Mouse (Mus musculus) frontal cortex, adult 2 months (tissue): ENCODE results near the gene H2afx. TPM values are rescaled to one million over a fixed set of nuclear protein-coding genes. Genes with fewer than 3 reads are reported as not detected.
"Not testable (repeated sequence)": the region's sequence is repeated elsewhere in the genome, so short reads cannot be mapped to it uniquely, and the experiment has no call there.

Source experiments
- DNase-seq, 2 experiments: peaks; one replicate each; pipeline ENCODE4 v3.0.0; 2022; ENCODE audit warnings: low spot score in 1 of 2; ENCODE audit errors: extremely low spot score in 1 of 2
- polyA plus RNA-seq: library from polyadenylated mRNA; depleted of rRNA; stranded (reverse); fragments of >200 nt; gene quantifications from 2 replicates; pipeline ENCODE4 v1.2.3, GENCODE M21; 2012

Gene H2afx
- polyA plus RNA-seq, 1 experiment: 65.4 TPM

DNA sequence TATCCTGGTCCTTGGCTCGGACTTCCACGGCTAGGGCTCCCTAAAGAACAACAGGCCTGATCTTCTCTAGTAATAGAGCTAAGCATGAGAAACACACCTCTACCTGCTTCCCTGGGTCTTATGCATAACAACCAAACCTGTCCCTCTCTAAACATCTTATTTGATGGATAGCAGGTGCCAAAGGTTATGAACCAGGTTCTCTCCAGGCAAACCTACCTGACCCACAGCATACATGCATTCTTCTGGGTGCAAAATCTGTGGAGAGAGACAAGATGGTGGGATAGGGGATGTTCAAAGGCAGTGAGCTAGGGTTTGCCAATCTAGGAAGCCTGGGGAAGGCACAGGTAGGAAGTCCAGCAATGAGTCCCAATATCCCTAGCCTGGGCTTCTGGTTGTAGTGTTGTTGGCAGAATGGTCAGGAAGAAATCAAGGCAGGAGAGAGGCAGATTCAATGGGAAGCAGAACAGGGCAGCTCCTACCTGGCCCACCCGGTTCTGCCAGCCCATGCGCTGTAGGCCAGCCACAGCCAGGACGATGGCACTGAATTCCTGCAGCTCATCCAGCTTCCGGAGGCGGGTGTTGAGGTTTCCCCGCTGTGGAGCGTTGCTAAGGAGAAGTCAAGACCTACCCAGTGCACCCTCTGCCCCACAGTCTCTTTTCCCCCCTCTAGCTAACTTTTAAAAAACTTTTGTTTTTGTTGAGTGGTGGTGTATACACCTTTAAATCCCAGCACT is 3.1 kb downstream of the H2afx start:
- no peak for DNase-seq

DNA sequence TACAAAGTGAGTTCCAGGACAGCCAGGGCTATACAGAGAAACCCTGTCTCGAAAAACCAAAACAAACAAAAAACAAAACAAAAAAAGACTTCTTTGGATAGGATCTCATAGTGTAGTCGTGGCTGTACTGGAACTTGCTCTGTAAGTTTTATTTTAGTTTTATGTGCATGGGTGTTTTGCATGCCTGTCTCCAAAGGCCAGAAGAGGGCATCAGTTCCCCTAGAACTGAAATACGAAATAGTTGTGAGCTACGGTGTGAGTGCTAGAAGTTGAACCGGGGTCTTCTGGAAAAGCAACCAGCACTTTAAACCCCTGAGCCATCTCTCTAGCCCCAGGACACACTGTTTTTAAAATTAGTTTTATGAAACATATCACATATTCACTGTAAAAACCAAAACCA is 4.1 kb downstream of the H2afx start:
- DNase-seq: no peak

DNA sequence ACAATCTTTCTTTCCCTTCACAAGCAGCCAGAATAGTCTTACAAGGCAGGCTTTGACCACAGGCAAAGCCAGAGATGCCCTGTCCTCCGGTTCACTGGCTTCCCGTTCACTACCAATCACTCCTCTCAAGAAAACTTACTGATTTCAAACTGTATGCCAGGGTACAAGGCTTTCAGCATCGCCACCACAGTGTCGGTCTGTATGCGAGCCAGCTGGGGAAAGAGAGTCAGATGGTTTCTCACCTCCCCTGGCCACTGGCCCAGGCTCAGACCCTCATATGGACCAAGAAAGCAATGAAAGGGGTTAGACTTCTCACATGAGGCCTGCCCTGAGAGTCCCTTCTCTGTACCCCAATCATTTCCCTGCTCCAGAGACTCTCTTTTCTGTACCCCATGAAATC is 7.0 kb downstream of the H2afx start:
- no peak for DNase-seq

DNA sequence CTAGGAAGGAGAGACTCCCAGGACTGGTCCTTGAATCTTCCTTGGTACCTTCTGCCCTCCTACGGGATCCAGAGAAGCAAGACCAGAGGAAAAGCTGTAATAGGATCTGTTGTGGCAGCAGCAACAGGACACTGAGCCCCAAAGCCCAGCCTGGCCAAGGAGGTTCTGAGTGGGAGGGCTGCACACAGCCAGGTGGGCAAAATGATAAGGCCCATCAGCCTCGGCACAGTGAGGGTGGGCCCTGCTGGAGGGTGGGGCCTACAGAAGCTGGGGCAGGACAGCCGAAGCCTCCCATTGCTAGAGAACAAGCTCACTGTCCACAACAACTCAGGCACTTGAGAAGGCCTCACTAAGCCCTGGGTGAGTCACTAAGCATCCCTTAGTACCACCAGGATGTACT is 7.7 kb downstream of the H2afx start:
- DNase-seq: no peak

DNA sequence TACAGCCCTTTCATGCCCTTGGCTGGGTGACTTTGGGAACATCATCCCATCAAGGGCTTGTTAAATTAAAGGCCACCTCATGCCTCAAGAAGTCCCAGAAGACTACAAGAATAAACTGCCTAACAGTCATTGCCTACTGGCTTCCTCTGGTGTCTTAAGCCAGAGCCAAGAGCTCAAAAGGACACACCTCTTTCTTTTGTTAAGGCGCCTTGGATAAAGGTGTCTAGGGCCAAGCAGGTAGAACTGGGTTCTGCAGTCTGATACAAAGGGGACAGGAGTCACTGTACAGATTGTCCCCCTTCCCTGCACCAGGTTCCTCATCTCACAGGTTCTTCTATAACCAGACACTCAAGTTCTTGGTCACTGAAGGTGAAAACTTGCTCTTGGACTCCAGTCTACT is 8.1 kb downstream of the H2afx start:
- DNase-seq: no peak

DNA sequence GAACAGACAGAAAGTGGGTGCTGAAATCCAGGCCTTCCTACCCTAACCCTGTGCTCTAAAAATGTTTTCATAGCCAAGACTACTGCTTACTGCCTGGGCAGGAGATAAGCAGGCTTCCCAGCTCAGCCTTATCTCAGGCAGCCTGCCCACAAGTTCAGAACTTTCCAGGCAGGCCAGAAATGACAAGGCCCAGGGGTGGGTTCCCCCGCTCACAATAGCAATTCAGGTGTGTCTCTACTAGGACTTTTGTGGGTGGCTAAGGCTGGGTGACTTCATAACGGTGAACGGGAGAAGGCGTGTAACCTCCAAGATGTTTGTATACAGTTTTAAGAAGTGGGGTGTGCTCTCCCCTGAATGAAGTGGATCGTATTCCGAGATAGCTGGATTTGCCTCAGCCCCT is 8.8 kb downstream of the H2afx start:
- no peak for DNase-seq

DNA sequence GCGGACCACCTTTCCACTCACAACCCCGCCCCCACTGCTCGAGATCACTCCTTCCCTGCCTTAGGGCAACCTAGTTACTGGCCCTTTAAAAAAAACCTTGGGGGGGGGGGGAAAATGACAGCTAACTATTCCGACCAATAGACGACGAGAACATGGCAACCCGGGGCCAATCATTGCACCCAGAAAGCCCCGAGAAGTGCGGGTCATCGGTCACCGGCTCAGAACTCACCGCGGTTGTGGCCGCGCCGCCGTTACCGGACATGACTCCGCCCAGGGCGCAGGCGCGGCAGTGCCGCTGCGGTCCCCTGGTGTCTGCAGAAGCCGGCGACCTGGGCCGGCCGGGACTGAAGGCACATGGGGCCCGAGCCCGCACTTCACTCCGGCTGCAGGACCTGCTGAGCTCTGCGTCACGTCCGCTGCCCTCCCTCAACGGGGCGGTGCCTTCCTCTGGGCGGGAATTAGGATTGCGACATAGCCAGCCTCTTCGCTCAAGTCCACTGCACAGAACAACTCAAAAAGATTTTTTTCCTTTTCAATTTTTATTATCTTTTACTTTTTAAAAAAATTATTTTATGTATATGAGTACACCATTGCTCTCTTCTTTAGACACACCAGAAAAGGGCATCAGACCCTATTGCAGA is 9.4 kb downstream of the H2afx start, which contains the start of gene Hmbs:
Hmbs (minus strand) TSS at position 448 of the 641 bp plus-strand sequence.
- peak; percentile 75 to 89 for DNase-seq

DNA sequence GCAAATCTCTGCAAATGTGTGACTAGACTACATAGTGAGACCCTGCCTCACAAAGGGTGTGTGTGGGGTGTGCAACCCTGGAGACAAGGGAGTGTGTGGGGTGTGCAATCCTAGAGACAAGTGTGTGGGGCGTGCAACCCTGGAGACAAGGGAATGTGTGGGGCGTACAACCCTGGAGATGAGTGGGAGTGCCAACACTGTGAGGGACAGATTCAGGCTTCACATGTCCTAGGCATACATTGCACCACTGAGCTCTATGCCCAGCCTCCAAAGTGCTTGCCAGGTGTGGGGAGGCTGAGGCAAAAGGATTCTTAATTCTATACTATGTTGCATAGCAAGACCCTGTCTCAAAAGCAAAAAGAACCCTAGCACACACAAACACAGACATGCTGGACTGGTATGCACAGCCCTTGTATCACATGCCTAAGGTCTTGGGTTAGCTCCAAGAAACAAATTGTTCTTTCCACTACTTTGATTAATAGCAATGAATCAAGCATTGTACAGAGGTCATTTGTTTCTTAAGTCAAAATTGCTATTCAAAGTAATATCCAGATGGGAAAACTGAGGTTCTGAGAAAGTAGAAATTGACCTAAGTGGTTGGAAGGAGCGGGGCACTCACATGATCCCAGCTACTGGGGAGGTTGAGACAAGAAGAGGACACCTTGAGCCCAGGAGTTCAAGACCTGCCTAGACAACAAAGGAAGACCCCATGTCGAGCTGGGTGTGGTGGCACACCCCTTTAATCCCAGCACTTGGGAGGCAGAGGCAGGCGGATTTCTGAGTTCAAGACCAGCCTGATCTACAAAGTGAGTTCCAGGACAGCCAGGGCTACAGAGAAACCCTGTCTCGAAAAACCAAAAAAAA is 11.3 kb downstream of the H2afx start:
- peak in 1 of 2 experiments; percentile 26 for DNase-seq

DNA sequence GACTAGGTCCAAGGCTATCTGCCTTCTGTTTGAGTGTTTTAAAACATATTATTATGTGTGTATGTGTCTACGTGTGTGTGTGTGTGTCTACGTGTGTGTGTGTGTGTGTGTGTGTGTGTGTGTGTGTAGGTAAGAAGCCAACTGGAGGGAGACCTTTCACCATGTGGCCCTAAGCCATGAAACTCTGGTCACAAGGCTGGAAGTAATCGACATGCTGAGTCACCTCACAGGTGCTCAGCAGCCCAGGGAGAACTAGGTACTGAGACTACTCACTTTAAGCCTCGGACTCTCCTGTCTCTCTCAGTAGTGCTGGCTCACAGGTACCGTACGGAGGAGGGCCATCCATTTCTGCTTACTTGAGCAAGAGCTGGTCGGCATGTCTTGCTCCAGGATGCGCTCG is 12.7 kb downstream of the H2afx start:
- DNase-seq: no peak

DNA sequence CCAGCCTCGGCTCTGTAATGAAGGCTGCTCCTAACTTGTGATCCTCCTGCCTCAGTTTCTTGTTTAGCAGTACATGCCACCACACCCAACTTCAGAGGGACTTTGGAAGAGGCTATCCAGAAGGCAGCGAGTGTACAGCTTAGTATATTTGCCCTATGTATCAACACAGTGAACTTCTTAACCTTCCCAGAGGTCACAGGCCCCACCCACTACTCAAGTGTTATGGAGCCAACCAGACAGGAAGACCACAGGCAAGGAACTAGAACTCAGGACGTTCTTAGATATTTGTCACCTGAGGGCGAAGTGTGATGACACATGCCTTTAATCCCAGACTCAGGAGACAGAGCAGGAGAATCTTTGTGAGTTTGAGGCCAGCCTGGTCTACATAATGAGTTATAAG is 13.1 kb downstream of the H2afx start:
- no peak for DNase-seq

DNA sequence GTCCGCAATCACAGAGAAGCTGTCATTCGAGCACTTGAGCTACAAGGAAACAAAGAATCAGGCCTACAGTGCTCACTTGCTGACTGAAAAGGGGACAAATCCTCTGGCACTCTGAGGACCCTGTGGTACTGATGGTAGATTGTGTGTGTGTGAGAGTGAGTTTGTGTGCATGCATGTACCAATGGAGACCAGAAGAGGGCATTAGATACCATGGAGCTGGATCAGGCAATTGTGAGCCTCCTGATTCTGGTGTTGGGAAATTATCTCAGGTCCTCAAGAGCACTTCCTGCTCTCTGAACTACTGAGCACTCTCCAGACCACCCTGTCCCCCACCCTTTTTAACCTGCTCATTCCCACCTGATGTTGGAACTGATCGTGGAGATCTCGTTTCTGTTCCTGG is 14.1 kb downstream of the H2afx start:
- no peak for DNase-seq

DNA sequence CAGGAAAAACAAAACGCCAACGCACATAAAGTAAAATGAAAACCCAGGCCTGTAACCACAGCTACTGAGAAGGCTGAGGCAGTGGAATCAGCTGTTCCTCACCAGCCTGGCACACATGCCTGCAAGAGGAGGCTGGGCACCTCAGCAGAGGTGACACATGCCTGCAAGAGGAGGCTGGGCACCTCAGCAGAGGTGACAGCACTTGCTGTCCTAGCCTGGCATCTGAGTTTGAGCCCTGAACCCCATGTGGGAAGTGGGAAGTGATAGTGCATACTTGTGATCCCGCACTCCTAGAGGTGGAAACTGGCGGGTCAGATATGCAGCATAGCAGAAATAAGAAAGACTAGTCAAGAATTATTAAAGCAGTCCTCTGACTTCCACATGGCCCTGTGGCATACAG is 16.9 kb downstream of the H2afx start:
- no peak for DNase-seq

DNA sequence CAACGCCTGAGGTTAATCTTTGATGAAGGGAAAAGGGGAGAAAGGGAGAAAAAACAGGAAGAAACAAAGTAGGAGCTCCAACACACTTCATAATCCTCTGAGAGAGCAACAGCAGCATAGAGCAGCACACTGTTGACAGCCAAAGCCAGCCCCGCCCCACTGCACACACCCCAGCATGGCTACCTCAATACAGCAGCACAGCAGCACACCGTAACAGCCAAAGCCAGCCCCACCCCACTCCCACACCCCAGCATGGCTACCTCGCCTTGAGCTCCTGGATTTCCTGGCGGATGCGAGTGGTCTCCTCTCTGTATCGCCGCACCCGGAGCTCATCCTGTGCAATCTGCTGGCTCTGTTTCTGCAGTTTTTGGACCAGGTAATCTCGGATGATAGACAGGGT is 17.8 kb downstream of the H2afx start:
- DNase-seq: no peak

DNA sequence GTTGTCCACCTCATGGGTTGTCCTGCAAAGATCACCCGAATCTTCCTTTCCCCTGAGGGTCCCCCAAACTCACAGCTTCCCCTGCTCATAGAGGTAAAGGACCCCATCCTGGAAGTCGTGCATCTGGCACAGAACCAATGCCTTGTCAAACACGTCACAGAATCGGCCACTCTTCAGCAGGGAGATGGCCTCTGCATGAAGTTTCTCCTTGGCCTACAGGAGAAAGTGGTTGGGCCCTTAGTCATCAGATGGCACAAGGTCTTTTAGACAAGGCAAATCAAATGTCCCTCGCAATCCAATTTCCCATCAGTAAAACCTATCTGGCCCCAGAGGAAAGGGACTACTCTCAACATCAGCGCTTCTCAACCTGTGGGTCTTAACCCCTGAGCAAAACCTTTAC is 18.6 kb downstream of the H2afx start:
- no peak for DNase-seq

DNA sequence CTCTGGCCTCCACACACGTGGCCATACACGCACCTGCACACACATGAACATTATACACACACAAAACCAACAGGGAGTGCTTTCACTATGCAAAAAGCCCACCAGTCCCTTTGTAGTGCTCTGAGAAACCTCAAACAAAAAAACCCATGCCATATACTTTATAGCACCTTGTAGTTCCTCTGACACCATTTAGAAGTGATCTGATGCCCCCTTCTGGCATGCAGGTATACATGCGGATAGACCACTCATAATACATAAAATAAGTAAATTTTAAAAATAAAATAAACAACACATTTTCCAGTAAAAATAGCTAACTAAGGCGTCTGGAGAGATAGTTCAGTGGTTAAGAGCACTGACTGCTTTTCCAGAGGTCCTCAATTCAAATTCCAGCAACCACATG is 22.7 kb downstream of the H2afx start:
- no peak for DNase-seq

DNA sequence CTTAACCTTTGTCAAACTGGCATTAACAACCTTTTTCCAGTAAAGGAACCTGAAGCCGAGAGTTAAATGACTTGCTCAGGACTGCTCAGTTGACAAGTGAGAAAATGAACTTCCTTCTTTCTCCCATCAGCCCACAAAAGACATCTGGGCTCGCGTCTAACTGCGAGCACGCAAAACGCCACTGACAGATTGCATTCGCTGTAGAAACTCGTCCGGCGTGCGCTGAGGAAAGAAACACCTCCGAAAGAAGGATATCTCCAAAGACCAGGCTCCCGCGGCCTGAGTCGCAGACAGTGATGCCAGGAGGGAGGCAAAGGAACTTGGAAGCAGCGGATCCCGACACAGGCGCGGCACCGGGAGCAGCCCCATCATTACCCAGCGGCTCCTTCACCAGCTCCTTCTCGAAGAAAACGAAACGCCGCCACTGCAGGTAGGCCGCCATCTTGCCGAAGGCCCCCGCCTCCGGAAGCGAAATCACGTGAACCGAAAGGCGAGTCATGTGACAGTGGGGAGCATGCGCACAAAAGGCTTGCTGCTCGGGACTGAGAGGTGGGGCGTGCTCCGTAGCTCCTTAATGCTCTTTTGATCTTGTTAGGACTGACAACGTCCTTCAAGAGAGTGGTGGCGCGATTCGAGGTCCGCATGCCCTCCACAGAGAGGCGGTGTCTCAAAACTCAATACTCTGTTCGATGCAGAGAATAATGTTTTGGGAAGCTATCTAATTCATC is 26.9 kb downstream of the H2afx start, which contains the start of gene Vps11:
Vps11 (minus strand) TSS at position 481 of the 728 bp plus-strand sequence.
- DNase-seq: peak; percentile 87 to 97

DNA sequence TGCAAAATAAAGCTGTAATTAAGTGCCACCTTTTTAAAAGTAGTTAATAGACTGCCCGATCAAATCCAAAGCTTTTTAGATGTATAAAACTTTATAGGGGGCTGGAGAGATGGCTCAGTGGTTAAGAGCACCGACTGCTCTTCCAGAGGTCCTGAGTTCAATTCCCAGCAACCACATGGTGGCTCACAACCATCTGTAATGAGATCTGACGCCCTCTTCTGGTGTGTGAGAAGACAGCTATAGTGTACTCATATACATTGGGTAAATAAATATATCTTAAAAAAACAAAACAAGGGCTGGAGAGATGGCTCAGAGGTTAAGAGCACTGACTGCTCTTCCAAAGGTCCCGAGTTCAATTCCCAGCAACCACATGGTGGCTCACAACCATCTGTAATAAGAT is 27.4 kb downstream of the H2afx start:
- DNase-seq: not testable (repeated sequence)

DNA sequence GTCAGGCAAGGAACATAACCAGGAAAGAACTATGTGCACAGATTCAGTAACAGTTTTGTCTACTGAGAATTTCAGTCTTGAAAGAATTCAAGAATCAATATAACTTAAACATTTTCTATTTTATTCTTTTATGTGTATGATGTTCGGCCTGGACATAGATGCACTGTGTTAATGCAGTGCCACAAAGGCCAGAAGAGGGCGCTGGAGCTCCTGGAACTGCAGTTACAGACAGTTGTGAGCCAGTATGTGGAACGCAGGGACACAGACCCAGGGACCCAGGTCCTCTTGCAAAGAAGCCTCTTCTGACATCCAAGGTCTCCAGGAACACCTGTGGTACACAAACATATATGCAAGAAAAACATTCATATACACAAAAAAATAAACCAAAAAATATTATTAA is 30.0 kb downstream of the H2afx start:
- peak in 1 of 2 experiments; percentile 35 for DNase-seq

DNA sequence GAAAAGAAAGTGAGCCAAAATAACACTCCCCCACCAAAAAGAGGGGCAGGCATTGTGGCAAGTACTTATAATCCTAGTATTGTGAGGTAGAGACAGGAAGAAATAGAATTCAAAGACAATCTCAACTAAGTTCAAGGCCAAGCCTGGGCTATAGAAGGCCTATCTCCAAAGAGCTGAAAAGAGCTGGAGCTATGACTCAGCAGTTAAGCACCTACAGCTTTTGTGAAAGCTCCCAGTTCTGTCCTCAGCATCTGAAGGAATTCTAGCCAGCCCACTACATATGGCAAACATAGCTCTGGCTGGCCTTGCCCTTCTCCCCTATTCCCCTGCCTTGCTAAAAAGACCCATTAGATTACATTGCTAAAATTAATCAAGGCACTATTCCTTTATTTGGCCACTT is 38.9 kb downstream of the H2afx start:
- DNase-seq: no peak

DNA sequence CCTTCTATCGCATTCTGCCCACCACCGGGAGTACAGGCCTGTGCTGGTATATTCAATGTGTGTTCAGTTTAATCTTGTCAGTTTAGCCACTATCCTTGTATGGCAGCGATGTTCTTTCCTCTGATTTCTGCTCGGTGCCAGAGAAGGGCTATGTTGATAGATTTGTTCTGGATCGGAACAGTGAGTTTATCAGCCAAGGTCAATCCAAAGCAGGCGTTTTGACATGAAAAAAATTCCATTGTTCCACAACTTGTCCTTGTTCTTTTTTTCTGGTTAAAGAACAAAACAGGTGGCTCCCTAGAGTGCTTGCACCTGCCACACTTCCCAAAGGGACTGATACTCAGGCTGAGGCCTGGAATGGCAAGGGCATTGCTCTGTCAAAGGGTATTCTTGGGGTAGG is 41.6 kb downstream of the H2afx start:
- DNase-seq: no peak

DNA sequence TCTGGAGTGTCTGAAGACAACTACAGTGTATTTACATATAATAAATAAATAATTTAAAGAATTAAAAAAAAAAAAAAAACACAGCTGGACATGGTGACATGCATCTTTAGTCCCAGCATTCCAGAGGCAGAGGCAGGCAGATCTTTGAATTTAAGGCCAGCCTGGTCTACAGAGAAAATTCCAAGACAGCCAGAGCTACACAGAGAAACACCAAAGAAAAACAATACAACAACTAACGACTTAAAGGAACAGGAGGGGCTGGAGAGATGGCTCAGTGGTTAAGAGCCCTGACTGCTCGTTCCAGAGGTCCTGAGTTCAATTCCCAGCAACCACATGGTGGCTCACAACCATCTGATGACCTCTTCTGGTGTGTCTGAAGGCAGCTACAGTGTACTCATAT is 42.8 kb downstream of the H2afx start:
- DNase-seq: not testable (repeated sequence)
